19 mouse cellular contexts compared by ENCODE assay signal in genomic region chr8:106584942-106585670, GRCm38 (mm10). TPM values are rescaled to one million over a fixed set of nuclear protein-coding genes. Genes with fewer than 3 reads are reported as not detected.
A peak's percentile ranks its signal among the peaks of the same experiment; 100 is the strongest.
DNase-seq lines count a peak whose midpoint lies in the region; ATAC-seq and TF ChIP-seq lines count a peak whose summit lies in the region.
"Had no signal": no experiment of that assay in that cellular context is flagged by ENCODE, and none has a peak within 500 bp of the region (broad histone marks: within the 10 kb centered on the region; RNA-seq: fewer than 3 reads in every experiment).

No protein-coding gene starts in this region.

- WGBS in liver, postnatal 0 days (ENCODE audit: insufficient replicate concordance), result 48% methylated on average over 11 of the region's 11 CpGs
- WGBS in intestine, embryonic 15.5 days, result 43% methylated on average over 11 of the region's 11 CpGs
- WGBS in kidney, embryonic 16.5 days, result 60% methylated on average over 11 of the region's 11 CpGs
- WGBS in small intestine, adult 2 months, result 22% methylated on average over 11 of the region's 11 CpGs
- WGBS in heart, embryonic 11.5 days (ENCODE audit: insufficient replicate concordance), result 57% methylated on average over 11 of the region's 11 CpGs

- TF ChIP-seq POLR2A in small intestine, adult 2 months (IDR thresholded peaks at IDR 0.05; ENCODE audit: low read depth, low read length), result peak; percentile 46; the same call in 1 of the 2 replicates

- H3K27ac ChIP-seq in liver, postnatal 0 days (ENCODE audit: low read depth), result 0 out of 2 replicates have a peak overlapping the region, but pooled peaks have one; percentile 5
- peak overlapping the region; percentile 87 for H3K27ac ChIP-seq in intestine, embryonic 15.5 days
- peak overlapping the region; percentile 57 for H3K27ac ChIP-seq in kidney, embryonic 16.5 days (ENCODE audit: low read length)
- peak overlapping the region; percentile 95 for H3K27ac ChIP-seq in small intestine, adult 2 months (ENCODE audit: insufficient read depth, low read depth, low read length)
- no peak overlapping the region for H3K27ac ChIP-seq in heart, embryonic 11.5 days (ENCODE audit: low read depth, low read length)
- H3K27ac ChIP-seq: embryonic facial prominence, embryonic 15.5 days; heart, adult 2 months; hindbrain, embryonic 12.5 days; left cerebral cortex, adult 2 months; liver, embryonic 15.5 days; neural tube, embryonic 12.5 days had no signal

- intact Hi-C loops in heart, postnatal 36 days (cut with DNase I), result no loop called here

- H3K27me3 ChIP-seq in liver, postnatal 0 days (ENCODE audit: insufficient read depth, low read length), result no peaks in the 10 kb centered on the region
- H3K27me3 ChIP-seq in intestine, embryonic 15.5 days (replicated peaks), result no peaks in the 10 kb centered on the region
- H3K27me3 ChIP-seq in kidney, embryonic 16.5 days (ENCODE audit: insufficient read depth, low read length), result no peaks in the 10 kb centered on the region
- H3K27me3 ChIP-seq in small intestine, adult 2 months (ENCODE audit: control insufficient read depth, insufficient read depth, low read length), result no peaks in the 10 kb centered on the region
- H3K27me3 ChIP-seq in heart, embryonic 11.5 days (ENCODE audit: control insufficient read depth, insufficient read depth, low read length), result no peaks in the 10 kb centered on the region
- H3K27me3 ChIP-seq: embryonic facial prominence, embryonic 15.5 days; hindbrain, embryonic 12.5 days; liver, embryonic 15.5 days; neural tube, embryonic 12.5 days had no signal

- H3K4me3 ChIP-seq in liver, postnatal 0 days (ENCODE audit: low read depth, low read length), result no peak overlapping the region
- H3K4me3 ChIP-seq in intestine, embryonic 15.5 days (replicated peaks), result no peak overlapping the region
- no peak overlapping the region for H3K4me3 ChIP-seq in kidney, embryonic 16.5 days (ENCODE audit: low read length)
- H3K4me3 ChIP-seq in small intestine, adult 2 months (ENCODE audit: low read depth, low read length), result no peak overlapping the region
- no peak overlapping the region for H3K4me3 ChIP-seq in heart, embryonic 11.5 days (ENCODE audit: low read depth, low read length)
- H3K4me3 ChIP-seq: embryonic facial prominence, embryonic 15.5 days; heart, adult 2 months; hindbrain, embryonic 12.5 days; left cerebral cortex, adult 2 months; liver, embryonic 15.5 days; neural tube, embryonic 12.5 days had no signal

- peaks cover 6% of the 10 kb centered on the region; the same call in 1 of the 2 replicates for H3K4me1 ChIP-seq in liver, postnatal 0 days (ENCODE audit: insufficient read depth)
- peaks cover 3% of the 10 kb centered on the region; the same call in 1 of the 2 replicates for H3K4me1 ChIP-seq in intestine, embryonic 15.5 days (replicated peaks)
- peaks cover 5% of the 10 kb centered on the region; the same call in 1 of the 2 replicates for H3K4me1 ChIP-seq in kidney, embryonic 16.5 days (ENCODE audit: insufficient read depth, low read length)
- H3K4me1 ChIP-seq in small intestine, adult 2 months (ENCODE audit: control insufficient read depth, insufficient read depth, insufficient read length, low read length), result peaks cover 36% of the 10 kb centered on the region
- H3K4me1 ChIP-seq in heart, embryonic 11.5 days (ENCODE audit: control insufficient read depth, insufficient read depth, low read length), result no peaks in the 10 kb centered on the region
- H3K4me1 ChIP-seq: embryonic facial prominence, embryonic 15.5 days; hindbrain, embryonic 12.5 days; neural tube, embryonic 12.5 days had no signal

- TF ChIP-seq CTCF in liver, postnatal 0 days (IDR thresholded peaks at IDR 0.05; ENCODE audit: low read depth), result no peak
- TF ChIP-seq CTCF in small intestine, adult 2 months (IDR thresholded peaks at IDR 0.05; ENCODE audit: extremely low read depth, insufficient read length, insufficient replicate concordance, low read depth, low read length), result no peak

- ATAC-seq in liver, postnatal 0 days, result peak; percentile 33; the same call in 1 of the 2 replicates
- ATAC-seq in intestine, embryonic 15.5 days, result peak; percentile 89
- peak; percentile 60; the same call in 1 of the 2 replicates for ATAC-seq in kidney, embryonic 16.5 days (ENCODE audit: low FRiP score, low TSS enrichment)
- no peak for ATAC-seq in heart, embryonic 11.5 days (replicated peaks; ENCODE audit: insufficient number of reproducible peaks, low FRiP score, low TSS enrichment)

- DNase-seq in liver, postnatal 0 days, result no peak
- no peak for DNase-seq in liver
- DNase-seq in heart, postnatal 36 days, result no peak
- DNase-seq: cerebellum, postnatal 10 days; embryo, embryonic 11 days; gastrocnemius, postnatal 10 days; heart, adult 2 months; spleen, adult 18-20 months; thymus, postnatal 25 days had no signal

- no peaks in the 10 kb centered on the region for H3K9me3 ChIP-seq in liver, postnatal 0 days (ENCODE audit: low read length)
- no peaks in the 10 kb centered on the region for H3K9me3 ChIP-seq in intestine, embryonic 15.5 days
- H3K9me3 ChIP-seq in kidney, embryonic 16.5 days (ENCODE audit: low read length), result 0 out of 2 replicates have a peak, but pooled peaks cover 3% of the 10 kb centered on the region
- no peaks in the 10 kb centered on the region for H3K9me3 ChIP-seq in heart, embryonic 11.5 days (replicated peaks; ENCODE audit: control insufficient read depth, low read length)
- H3K9me3 ChIP-seq: embryonic facial prominence, embryonic 15.5 days; hindbrain, embryonic 12.5 days; liver, embryonic 15.5 days; neural tube, embryonic 12.5 days had no signal

- no peaks in the 10 kb centered on the region for H3K36me3 ChIP-seq in liver, postnatal 0 days (replicated peaks; ENCODE audit: insufficient read depth, low read length)
- H3K36me3 ChIP-seq in intestine, embryonic 15.5 days, result no peaks in the 10 kb centered on the region
- H3K36me3 ChIP-seq in kidney, embryonic 16.5 days (ENCODE audit: insufficient read depth, low read length), result no peaks in the 10 kb centered on the region
- no peaks in the 10 kb centered on the region for H3K36me3 ChIP-seq in small intestine, adult 2 months (ENCODE audit: control insufficient read depth, insufficient read depth, low read length)
- no peaks in the 10 kb centered on the region for H3K36me3 ChIP-seq in heart, embryonic 11.5 days (ENCODE audit: control insufficient read depth, insufficient read depth, low read length)
- H3K36me3 ChIP-seq: embryonic facial prominence, embryonic 15.5 days; hindbrain, embryonic 12.5 days; liver, embryonic 15.5 days; neural tube, embryonic 12.5 days had no signal

- H3K4me2 ChIP-seq in liver, postnatal 0 days (ENCODE audit: low read depth, low read length), result no peak overlapping the region
- no peak overlapping the region for H3K4me2 ChIP-seq in intestine, embryonic 15.5 days (replicated peaks)
- no peak overlapping the region for H3K4me2 ChIP-seq in kidney, embryonic 16.5 days (replicated peaks; ENCODE audit: low read depth, low read length)
- H3K4me2 ChIP-seq in heart, embryonic 11.5 days, result no peak overlapping the region
- H3K4me2 ChIP-seq: embryonic facial prominence, embryonic 15.5 days; hindbrain, embryonic 12.5 days; liver, embryonic 15.5 days; neural tube, embryonic 12.5 days had no signal

- H3K9ac ChIP-seq in liver, postnatal 0 days (replicated peaks), result no peak overlapping the region
- H3K9ac ChIP-seq in intestine, embryonic 15.5 days, result no peak overlapping the region
- no peak overlapping the region for H3K9ac ChIP-seq in kidney, embryonic 16.5 days (replicated peaks; ENCODE audit: low read length)
- no peak overlapping the region for H3K9ac ChIP-seq in heart, embryonic 11.5 days (ENCODE audit: low read depth, low read length)
- H3K9ac ChIP-seq: embryonic facial prominence, embryonic 15.5 days; hindbrain, embryonic 12.5 days; liver, embryonic 15.5 days; neural tube, embryonic 12.5 days had no signal

- no peak for TF ChIP-seq EP300 in liver, postnatal 0 days (IDR thresholded peaks at IDR 0.05; ENCODE audit: low read depth)

RNA-seq across cellular contexts. Expression of gene Gm10073, which starts 11.8 kb away (rescaled TPM):
- 7.2 and 7.3 TPM in 2 replicates for polyA plus RNA-seq in liver, postnatal 0 days (2015; fragmentation: Nextera tagmentation; extraction: Ambion mirVana)
- polyA plus RNA-seq in intestine, embryonic 15.5 days (2015; fragmentation: Nextera tagmentation; extraction: Ambion mirVana), result 15.5 and 20.2 TPM in 2 replicates
- 11.3 and 21.2 TPM in 2 replicates for polyA plus RNA-seq in kidney, embryonic 16.5 days (2015; fragmentation: Nextera tagmentation; extraction: Ambion mirVana)
- 78.0 and 81.0 TPM in 2 replicates for polyA plus RNA-seq in small intestine, adult 2 months (2012; rRNA removed)
- total RNA-seq in heart, postnatal 36 days (2021), result 100 to 1,000 TPM; 105 to 117 TPM
- polyA plus RNA-seq in heart, embryonic 11.5 days (2014; fragmentation: Nextera tagmentation; extraction: Ambion mirVana), result 6.9 and 7.6 TPM in 2 replicates

RNA-seq across cellular contexts. Expression of gene Cdh1, which starts 18.0 kb away (rescaled TPM):
- polyA plus RNA-seq in liver, postnatal 0 days (2015; fragmentation: Nextera tagmentation; extraction: Ambion mirVana), result 25.0 and 28.8 TPM in 2 replicates
- polyA plus RNA-seq in intestine, embryonic 15.5 days (2015; fragmentation: Nextera tagmentation; extraction: Ambion mirVana), result 152 and 158 TPM in 2 replicates
- polyA plus RNA-seq in kidney, embryonic 16.5 days (2015; fragmentation: Nextera tagmentation; extraction: Ambion mirVana), result 104 and 108 TPM in 2 replicates
- polyA plus RNA-seq in small intestine, adult 2 months (2012; rRNA removed), result 88.3 and 234 TPM in 2 replicates
- total RNA-seq in heart, postnatal 36 days (2021), result not detected
- polyA plus RNA-seq in heart, embryonic 11.5 days (2014; fragmentation: Nextera tagmentation; extraction: Ambion mirVana), result 1.4 and 1.7 TPM in 2 replicates
- total RNA-seq: heart, adult 2 months; megakaryocyte-erythroid progenitor cell, adult 5-6 weeks had no signal
